Mouse (Mus musculus) hindbrain, embryonic 12.5 days (tissue): ENCODE data around the gene Sept11. TPM values are rescaled to one million over a fixed set of nuclear protein-coding genes. Genes with fewer than 3 reads are reported as not detected.
A peak's percentile ranks its signal among the peaks of the same experiment; 100 is the strongest.

Experiments used
- ATAC-seq: fragments of 200-750 bp; cut with Nextera tagmentation; 2 replicates; pipeline ENCODE4 v1.8.0; 2017; ENCODE audit warnings: moderate TSS enrichment; ENCODE audit not compliant: low FRiP score
- H3K27ac ChIP-seq: fragments of 300-500 bp; sonication (generic); 2 replicates; pipeline ENCODE4 v1.5.1; 2016; ENCODE audit warnings: mild to moderate bottlenecking
- H3K27me3 ChIP-seq: fragments of 300-500 bp; sonication (generic); 2 replicates; pipeline ENCODE4 v1.6.1; 2016; ENCODE audit warnings: mild to moderate bottlenecking
- H3K36me3 ChIP-seq: fragments of 300-500 bp; sonication (generic); 2 replicates; pipeline ENCODE4 v1.6.1; 2016; ENCODE audit warnings: mild to moderate bottlenecking
- H3K4me1 ChIP-seq: fragments of 300-500 bp; sonication (generic); 2 replicates; pipeline ENCODE4 v1.6.1; 2016
- H3K4me2 ChIP-seq: fragments of 300-500 bp; sonication (generic); replicated peaks from 2 replicates; pipeline ENCODE4 v1.6.1; 2016; ENCODE audit warnings: mild to moderate bottlenecking
- H3K4me3 ChIP-seq: fragments of 300-500 bp; sonication (generic); 2 replicates; pipeline ENCODE4 v1.5.1; 2016; ENCODE audit warnings: mild to moderate bottlenecking
- H3K9ac ChIP-seq: fragments of 300-500 bp; sonication (generic); 2 replicates; pipeline ENCODE4 v1.6.1; 2016; ENCODE audit warnings: mild to moderate bottlenecking, moderate library complexity
- H3K9me3 ChIP-seq: fragments of 300-500 bp; sonication (generic); replicated peaks from 2 replicates; pipeline ENCODE4 v1.6.1; 2016; ENCODE audit warnings: mild to moderate bottlenecking
- WGBS: fragments of 180-500 bp; shearing (Covaris S2); methylation state at CpG from one replicate; pipeline ENCODE4 v1.1.7; 2016; 5-methylcytosine and 5-hydroxymethylcytosine counted together
- polyA plus RNA-seq: library from polyadenylated mRNA; unstranded; fragments of >200 nt; fragmentation: Nextera tagmentation; extraction: Ambion mirVana; gene quantifications from 2 replicates; pipeline ENCODE4 v1.2.1, GENCODE M21; 2016

Gene Sept11
- 261 and 286 TPM in 2 replicates for polyA plus RNA-seq

DNA sequence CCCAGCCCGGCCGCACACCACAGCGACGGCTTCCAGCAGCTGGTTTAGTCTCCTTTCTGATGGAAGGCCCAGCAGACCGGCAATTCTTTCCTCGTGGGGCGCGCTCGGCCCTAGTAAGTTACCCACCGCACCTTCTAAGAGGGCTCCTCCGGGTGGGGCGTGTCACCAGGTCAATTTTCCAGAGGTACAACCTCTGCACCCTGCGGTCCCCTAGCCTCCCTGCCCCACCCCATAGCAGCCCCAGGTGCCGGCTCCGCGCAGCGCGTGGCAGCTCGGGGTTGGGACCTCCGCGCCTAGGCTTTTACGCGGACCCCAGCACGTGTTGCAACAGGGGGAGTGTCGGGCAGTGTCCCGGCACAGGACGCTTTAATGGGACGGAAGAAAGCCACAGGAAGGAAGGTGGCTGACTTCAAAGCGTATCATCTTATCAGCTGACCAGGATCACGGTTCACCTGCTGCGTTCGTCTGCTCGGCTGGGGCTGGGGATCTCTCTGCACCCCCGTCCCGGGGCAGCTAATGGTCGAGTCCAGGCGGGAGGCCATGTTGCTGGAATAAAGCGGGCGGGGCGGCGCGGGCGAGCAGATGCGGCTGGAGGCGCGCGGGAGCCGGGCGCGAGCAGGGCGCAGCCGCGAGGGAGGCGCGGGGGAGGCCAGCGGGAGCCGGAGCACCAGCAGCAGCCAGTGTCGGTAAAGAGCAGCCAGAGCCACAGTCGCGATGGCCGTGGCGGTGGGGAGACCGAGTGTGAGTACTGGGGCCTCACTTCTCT is at the start of gene Sept11:
TSS of gene Sept11 (plus strand) at position 581 of the 766 bp plus-strand sequence.
- H3K36me3 ChIP-seq, result no peaks in the 10 kb centered on the region
- H3K27me3 ChIP-seq, result no peaks in the 10 kb centered on the region
- no peaks in the 10 kb centered on the region for H3K9me3 ChIP-seq
- peak within 1 kb of the TSS; percentile 93 for H3K9ac ChIP-seq
- peaks cover 52% of the 10 kb centered on the region for H3K4me1 ChIP-seq
- ATAC-seq, result peak; percentile 92
- H3K4me2 ChIP-seq, result peak within 1 kb of the TSS; percentile 97
- H3K27ac ChIP-seq, result peak within 1 kb of the TSS; percentile 96
- WGBS, result under 1% methylated on average over 63 of the region's 63 CpGs
- H3K4me3 ChIP-seq, result peak within 1 kb of the TSS; percentile 74

- Histone ChIP-seq H3K4me2 (peak overlapping the region; percentile 97), H3K9me3 (no peaks in the 10 kb centered on the region), H3K36me3 (no peaks in the 10 kb centered on the region), H3K27me3 (peaks cover 75% of the 10 kb centered on the region), H3K27ac (no peak overlapping the region), H3K9ac (peak overlapping the region; percentile 46; the same call in 1 of the 2 replicates), H3K4me1 (peaks cover 18% of the 10 kb centered on the region), H3K4me3 (peak overlapping the region; percentile 49)
- 2% methylated on average over 61 of the region's 69 CpGs for WGBS
- no peak for ATAC-seq
These were observed 49.3 kb upstream of the Sept11 start for GRCm38 (mm10) chr5:93043688-93044583.

DNA sequence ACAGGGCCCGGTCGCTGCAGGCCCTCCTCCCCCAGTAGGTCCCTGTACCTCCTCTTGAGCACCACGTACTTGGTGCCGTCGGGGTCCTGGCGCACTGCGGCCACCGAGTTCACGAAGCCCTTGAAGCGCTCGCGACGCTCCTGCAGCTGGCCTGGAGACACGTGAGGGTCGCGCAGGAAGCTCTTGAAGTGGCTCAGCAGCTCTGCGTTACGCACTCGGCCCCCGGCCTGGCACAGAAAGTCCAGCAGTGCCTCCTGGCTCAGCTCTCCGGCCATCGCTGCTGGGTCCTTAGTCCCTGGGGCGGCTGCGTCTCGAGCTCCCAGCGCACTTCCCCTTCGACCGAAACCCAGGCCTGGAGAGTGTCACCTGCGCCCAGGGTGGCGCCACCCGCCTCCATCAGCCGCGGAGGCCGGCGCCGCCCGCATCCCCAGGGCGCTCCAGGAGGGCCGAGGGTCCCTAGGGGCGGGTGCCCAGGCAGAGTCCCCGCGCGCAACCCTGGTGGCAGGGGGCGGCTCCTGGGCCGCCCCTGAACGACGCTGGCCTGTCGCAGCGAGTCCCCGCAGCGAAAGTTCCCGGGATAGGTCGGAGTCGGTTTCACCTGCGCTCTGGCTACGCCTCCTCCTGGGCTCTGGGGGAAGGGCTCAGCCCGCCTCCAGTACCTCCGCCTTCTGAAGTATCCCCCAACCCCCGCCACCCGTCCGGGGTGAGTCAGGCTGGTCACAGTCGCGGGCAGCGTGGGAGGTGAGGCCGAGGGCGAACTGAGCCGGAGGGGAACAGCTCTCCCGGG is 48.5 kb upstream of the Sept11 start, which contains the start of gene Sowahb:
TSS of gene Sowahb (minus strand) at position 439 of the 787 bp plus-strand sequence.
- no peaks in the 10 kb centered on the region for H3K36me3 ChIP-seq
- H3K27me3 ChIP-seq, result peaks cover 77% of the 10 kb centered on the region
- H3K9me3 ChIP-seq, result no peaks in the 10 kb centered on the region
- H3K4me2 ChIP-seq, result peak within 1 kb of the TSS; percentile 97
- H3K4me3 ChIP-seq, result peak within 1 kb of the TSS; percentile 49
- H3K4me1 ChIP-seq, result peaks cover 18% of the 10 kb centered on the region
- peak; percentile 70 for ATAC-seq
- under 1% methylated on average over 68 of the region's 68 CpGs for WGBS
- peak within 1 kb of the TSS; percentile 46 for H3K9ac ChIP-seq
- H3K27ac ChIP-seq, result no peak within 1 kb of the TSS

DNA sequence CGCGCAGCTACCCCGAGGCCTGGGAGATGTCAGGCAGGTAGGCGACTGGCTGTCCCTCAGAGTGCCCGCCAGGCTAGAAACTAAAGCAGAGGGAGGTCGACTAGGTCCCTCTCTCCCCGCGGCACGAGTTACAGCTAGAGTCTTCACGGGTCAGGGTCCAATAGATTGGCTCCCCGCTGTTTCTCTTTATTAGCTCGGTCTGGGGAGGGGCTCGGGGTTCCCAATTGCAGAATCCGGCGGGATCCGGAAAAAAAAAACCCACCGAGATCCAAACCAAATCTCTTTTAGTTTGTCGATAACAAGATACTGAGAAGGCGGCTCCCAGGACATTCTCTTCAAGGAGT is 47.9 kb upstream of the Sept11 start:
- no peaks in the 10 kb centered on the region for H3K36me3 ChIP-seq
- peaks cover 18% of the 10 kb centered on the region for H3K4me1 ChIP-seq
- WGBS, result 0% methylated on average over 19 of the region's 19 CpGs
- H3K27me3 ChIP-seq, result peaks cover 80% of the 10 kb centered on the region
- H3K9ac ChIP-seq, result peak overlapping the region; percentile 46
- H3K27ac ChIP-seq, result no peak overlapping the region
- H3K9me3 ChIP-seq, result no peaks in the 10 kb centered on the region
- no peak for ATAC-seq
- peak overlapping the region; percentile 97 for H3K4me2 ChIP-seq
- peak overlapping the region; percentile 49 for H3K4me3 ChIP-seq

GRCm38 (mm10) chr5:93046306-93046845 is 46.9 kb upstream of the Sept11 start:
- 30% methylated on average over 5 of the region's 5 CpGs for WGBS
- Histone ChIP-seq H3K27ac (no peak overlapping the region), H3K4me2 (no peak overlapping the region), H3K36me3 (no peaks in the 10 kb centered on the region), H3K9me3 (no peaks in the 10 kb centered on the region), H3K27me3 (peaks cover 79% of the 10 kb centered on the region), H3K4me3 (no peak overlapping the region), H3K4me1 (peaks cover 18% of the 10 kb centered on the region), H3K9ac (no peak overlapping the region)
- ATAC-seq, result no peak

GRCm38 (mm10) chr5:93048481-93049240 is 44.6 kb upstream of the Sept11 start:
- no peak for ATAC-seq
- H3K27me3 ChIP-seq, result peaks cover 56% of the 10 kb centered on the region

DNA sequence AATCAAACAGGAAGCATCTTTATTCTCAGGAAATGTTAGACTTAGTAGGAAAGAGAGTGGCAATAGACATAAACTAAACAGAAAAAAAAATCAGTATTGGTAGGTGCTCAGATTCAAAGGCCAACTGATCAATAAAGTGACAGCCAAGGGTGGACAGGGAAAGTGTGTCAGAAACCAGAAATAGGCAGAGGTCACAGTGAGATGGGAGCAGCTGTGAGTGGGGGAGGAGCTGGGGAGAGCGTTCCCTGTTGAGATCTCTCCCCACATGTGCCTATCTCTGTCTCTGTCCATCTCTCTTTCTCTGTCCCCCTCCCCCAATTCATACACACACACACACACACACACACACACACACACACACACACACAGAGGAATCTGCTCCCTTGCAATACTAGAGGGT is 43.3 kb upstream of the Sept11 start:
- no peak overlapping the region for H3K4me2 ChIP-seq
- peaks cover 4% of the 10 kb centered on the region for H3K4me1 ChIP-seq
- H3K27me3 ChIP-seq, result peaks cover 43% of the 10 kb centered on the region
- WGBS, result no CpG with 5 or more reads among the region's 1 CpGs
- H3K27ac ChIP-seq, result no peak overlapping the region
- H3K36me3 ChIP-seq, result no peaks in the 10 kb centered on the region
- no peaks in the 10 kb centered on the region for H3K9me3 ChIP-seq
- H3K9ac ChIP-seq, result no peak overlapping the region
- no peak overlapping the region for H3K4me3 ChIP-seq
- ATAC-seq, result no peak

More at GRCm38 (mm10) chr5:93048481-93049240, 44.6 kb upstream of the Sept11 start:
- H3K9ac ChIP-seq, result no peak overlapping the region
- no peak overlapping the region for H3K27ac ChIP-seq
- H3K36me3 ChIP-seq, result no peaks in the 10 kb centered on the region
- peaks cover 17% of the 10 kb centered on the region for H3K4me1 ChIP-seq
- WGBS, result 67% methylated on average over 13 of the region's 13 CpGs
- no peak overlapping the region for H3K4me2 ChIP-seq
- no peak overlapping the region for H3K4me3 ChIP-seq
- no peaks in the 10 kb centered on the region for H3K9me3 ChIP-seq

- H3K4me1 ChIP-seq, result no peaks in the 10 kb centered on the region
- WGBS, result 47% methylated on average over 5 of the region's 5 CpGs
These were observed 42.2 kb upstream of the Sept11 start for GRCm38 (mm10) chr5:93051041-93051440.

GRCm38 (mm10) chr5:93051951-93052350 is 41.3 kb upstream of the Sept11 start:
- Histone ChIP-seq H3K4me2 (no peak overlapping the region), H3K9ac (no peak overlapping the region), H3K27ac (no peak overlapping the region), H3K36me3 (no peaks in the 10 kb centered on the region), H3K27me3 (peaks cover 23% of the 10 kb centered on the region), H3K4me1 (no peaks in the 10 kb centered on the region), H3K9me3 (no peaks in the 10 kb centered on the region), H3K4me3 (no peak overlapping the region)
- no peak for ATAC-seq
- WGBS, result 85% methylated on average over 9 of the region's 9 CpGs

More at GRCm38 (mm10) chr5:93051041-93051440, 42.2 kb upstream of the Sept11 start:
- Histone ChIP-seq H3K36me3 (no peaks in the 10 kb centered on the region), H3K4me3 (no peak overlapping the region), H3K27me3 (peaks cover 32% of the 10 kb centered on the region), H3K27ac (no peak overlapping the region), H3K9me3 (no peaks in the 10 kb centered on the region), H3K4me2 (no peak overlapping the region), H3K9ac (no peak overlapping the region)
- ATAC-seq, result no peak

GRCm38 (mm10) chr5:93053606-93054397 is 39.4 kb upstream of the Sept11 start:
- Histone ChIP-seq H3K27me3 (peaks cover 10% of the 10 kb centered on the region), H3K9ac (no peak overlapping the region), H3K4me1 (no peaks in the 10 kb centered on the region), H3K9me3 (no peaks in the 10 kb centered on the region), H3K4me3 (no peak overlapping the region), H3K36me3 (no peaks in the 10 kb centered on the region), H3K27ac (no peak overlapping the region), H3K4me2 (no peak overlapping the region)
- no peak for ATAC-seq
- WGBS, result 50% methylated on average over 8 of the region's 8 CpGs
